Mouse (Mus musculus) heart, postnatal 0 days (tissue): ENCODE results near the gene Eif5. TPM values are rescaled to one million over a fixed set of nuclear protein-coding genes. Genes with fewer than 3 reads are reported as not detected.

Experiments
- ATAC-seq: fragments of 200-750 bp; cut with Nextera tagmentation; 2 replicates; pipeline ENCODE4 v1.8.0; 2017; ENCODE audit warnings: low read depth, moderate number of reproducible peaks, moderate library complexity; ENCODE audit not compliant: insufficient read depth
- DNase-seq: peaks from one replicate; pipeline ENCODE4 v3.0.0-alpha.2; 2016; ENCODE audit warnings: low spot score
- H3K27ac ChIP-seq: fragments of 300-500 bp; sonication (generic); 2 replicates; pipeline ENCODE4 v1.5.1; 2014; ENCODE audit warnings: low read depth, mild to moderate bottlenecking
- H3K27me3 ChIP-seq: fragments of 300-500 bp; sonication (generic); 2 replicates; pipeline ENCODE4 v1.6.1; 2014; ENCODE audit warnings: low read length, mixed read lengths; ENCODE audit not compliant: control insufficient read depth, insufficient read depth
- H3K36me3 ChIP-seq: fragments of 300-500 bp; sonication (generic); replicated peaks from 2 replicates; pipeline ENCODE4 v1.6.1; 2014; ENCODE audit warnings: low read length, mixed read lengths; ENCODE audit not compliant: control insufficient read depth, insufficient read depth
- H3K4me1 ChIP-seq: fragments of 300-500 bp; sonication (generic); 2 replicates; pipeline ENCODE4 v1.6.1; 2014; ENCODE audit warnings: antibody characterized with exemption; ENCODE audit not compliant: control insufficient read depth, insufficient read depth
- H3K4me2 ChIP-seq: fragments of 300-500 bp; sonication (generic); 2 replicates; pipeline ENCODE4 v1.6.1; 2014; ENCODE audit warnings: low read depth, mild to moderate bottlenecking, low read length, moderate library complexity
- H3K4me3 ChIP-seq: fragments of 300-500 bp; sonication (generic); 2 replicates; pipeline ENCODE4 v1.5.1; 2014; ENCODE audit warnings: low read depth, low read length
- H3K9ac ChIP-seq: fragments of 300-500 bp; sonication (generic); replicated peaks from 2 replicates; pipeline ENCODE4 v1.6.1; 2014; ENCODE audit warnings: low read depth, low read length, mixed read lengths
- H3K9me3 ChIP-seq: fragments of 300-500 bp; sonication (generic); replicated peaks from 2 replicates; pipeline ENCODE4 v1.6.1; 2016; ENCODE audit warnings: low read length; ENCODE audit not compliant: control insufficient read depth
- CTCF ChIP-seq: IDR thresholded peaks from 2 replicates; pipeline ENCODE4 v1.5.1; 2016; ENCODE audit warnings: antibody characterized with exemption, control low read depth, low read depth
- EP300 ChIP-seq: IDR thresholded peaks from 2 replicates; pipeline ENCODE4 v1.6.1; 2016; ENCODE audit warnings: antibody characterized with exemption, low read depth
- WGBS: fragments of 180-500 bp; shearing (Covaris S2); extraction: QIAGEN DNeasy Blood & Tissue Kit; methylation state at CpG from one replicate; pipeline ENCODE4 v1.1.7; 2014; 5-methylcytosine and 5-hydroxymethylcytosine counted together
- polyA plus RNA-seq: library from polyadenylated mRNA; unstranded; fragments of >200 nt; fragmentation: Nextera tagmentation; extraction: Ambion mirVana; gene quantifications from 2 replicates; pipeline ENCODE4 v1.2.1, GENCODE M21; 2015
- total RNA-seq: library from RNA; depleted of rRNA; stranded (reverse); fragments of >200 nt; gene quantifications from 2 replicates; pipeline ENCODE4 v1.2.3, GENCODE M21; 2014; ENCODE audit warnings: low replicate concordance

The Eif5 gene
- total and polyA plus RNA-seq, 2 experiments from 2014 or later, result 153 to 361 TPM

DNA sequence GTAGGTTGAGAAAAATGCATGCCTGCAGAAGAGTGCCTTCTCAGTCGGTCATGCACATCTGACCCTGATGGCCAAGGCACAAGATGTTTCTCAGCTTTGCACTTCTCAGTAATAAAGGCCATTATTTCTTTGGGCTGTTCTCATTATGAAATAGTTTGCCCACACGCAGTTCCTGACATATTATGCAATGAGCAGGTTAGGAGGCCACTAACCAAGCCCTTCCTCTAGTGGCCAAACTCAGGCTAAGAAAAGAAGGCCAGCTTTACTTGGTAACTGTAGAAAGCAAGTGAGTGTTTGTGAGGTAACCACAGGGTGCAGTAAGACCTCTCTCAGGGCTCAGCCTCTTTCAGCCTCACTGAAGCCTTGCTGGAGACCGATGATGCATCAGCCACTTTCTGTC lies 12.9 kb upstream of the Eif5 start:
- Histone ChIP-seq H3K4me3 (no peak overlapping the region), H3K9ac (no peak overlapping the region), H3K27me3 (0 out of 2 replicates have a peak, but pooled peaks cover 3% of the 10 kb centered on the region), H3K4me1 (no peaks in the 10 kb centered on the region), H3K36me3 (no peaks in the 10 kb centered on the region), H3K4me2 (no peak overlapping the region), H3K27ac (no peak overlapping the region), H3K9me3 (no peaks in the 10 kb centered on the region)
- 83% methylated on average over 3 of the region's 3 CpGs for WGBS
- ATAC-seq (no peak), DNase-seq (no peak)
- TF ChIP-seq EP300 (no peak), CTCF (no peak)

- WGBS, result 56% methylated on average over 8 of the region's 8 CpGs
- H3K9me3 ChIP-seq, result no peaks in the 10 kb centered on the region
- H3K27me3 ChIP-seq, result 0 out of 2 replicates have a peak, but pooled peaks cover 3% of the 10 kb centered on the region
- H3K9ac ChIP-seq, result no peak overlapping the region
- H3K27ac ChIP-seq, result no peak overlapping the region
- no peak overlapping the region for H3K4me3 ChIP-seq
- DNase-seq (no peak), ATAC-seq (no peak)
- H3K4me2 ChIP-seq, result no peak overlapping the region
- no peaks in the 10 kb centered on the region for H3K36me3 ChIP-seq
- TF ChIP-seq EP300 (no peak), CTCF (no peak)
- H3K4me1 ChIP-seq, result no peaks in the 10 kb centered on the region
These were observed 10.1 kb upstream of the Eif5 start for GRCm38 (mm10) chr12:111527643-111528281.

DNA sequence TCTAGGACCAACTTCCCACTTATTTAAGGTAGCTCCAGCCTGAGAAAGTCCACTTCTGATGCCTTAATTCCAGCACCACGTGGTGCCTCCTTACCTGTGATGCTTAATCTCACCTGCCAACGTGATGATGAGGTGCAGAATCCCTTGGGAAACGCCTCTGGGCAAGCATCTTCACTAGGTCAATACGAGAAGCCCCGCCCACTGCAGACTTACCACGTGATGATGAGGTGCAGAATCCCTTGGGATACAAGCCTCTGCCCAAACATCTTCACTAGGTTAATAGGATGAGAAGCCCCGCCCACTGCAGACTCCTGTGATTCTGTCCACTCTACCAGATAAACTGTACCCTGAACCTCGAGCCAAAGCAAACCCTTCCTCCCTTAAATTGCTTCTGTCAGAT lies 8.6 kb upstream of the Eif5 start:
- no peak overlapping the region for H3K9ac ChIP-seq
- no peaks in the 10 kb centered on the region for H3K27me3 ChIP-seq
- WGBS, result 17% methylated on average over 8 of the region's 8 CpGs
- H3K4me1 ChIP-seq, result no peaks in the 10 kb centered on the region
- H3K36me3 ChIP-seq, result no peaks in the 10 kb centered on the region
- H3K4me3 ChIP-seq, result no peak overlapping the region
- no peak for ATAC-seq
- DNase-seq, result no peak
- H3K27ac ChIP-seq, result no peak overlapping the region
- no peak overlapping the region for H3K4me2 ChIP-seq
- TF ChIP-seq EP300, result no peak
- no peak for TF ChIP-seq CTCF
- no peaks in the 10 kb centered on the region for H3K9me3 ChIP-seq

DNA sequence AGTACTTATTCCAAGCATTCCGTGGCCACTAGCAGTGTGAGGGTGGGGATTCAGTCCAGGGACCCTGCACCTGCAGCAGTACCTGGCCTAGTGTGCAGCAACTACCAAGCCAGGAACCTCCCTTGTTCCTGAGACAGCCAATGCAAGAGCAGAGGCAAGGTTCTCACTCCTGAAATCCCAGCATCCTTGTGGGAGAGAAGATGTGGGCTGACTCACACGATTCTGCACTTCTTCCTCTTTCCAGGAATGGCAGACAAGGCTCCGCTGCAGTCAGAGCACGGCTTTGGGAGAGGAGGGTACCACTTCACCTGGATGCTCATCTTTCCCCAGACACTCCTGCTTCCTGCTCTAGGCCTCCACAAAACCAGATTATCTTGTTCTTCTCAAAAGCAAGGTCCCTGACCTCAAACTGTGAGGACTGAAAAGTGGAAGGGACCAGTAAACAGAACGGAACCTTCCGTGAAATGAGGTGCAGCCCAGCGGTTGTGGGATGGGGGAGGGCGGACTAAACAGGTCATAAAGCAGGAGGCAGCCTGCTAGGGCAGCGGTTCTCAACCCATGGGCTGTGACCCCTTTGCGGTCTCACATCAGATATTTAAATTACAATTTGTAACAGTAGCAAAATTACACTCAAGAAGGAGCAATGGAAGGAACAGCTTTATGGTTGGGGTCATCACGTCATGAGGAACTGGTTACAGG lies 4.6 kb upstream of the Eif5 start:
- Histone ChIP-seq H3K4me3 (no peak overlapping the region), H3K27me3 (no peaks in the 10 kb centered on the region), H3K4me2 (no peak overlapping the region), H3K27ac (no peak overlapping the region), H3K4me1 (peaks cover 18% of the 10 kb centered on the region), H3K9me3 (no peaks in the 10 kb centered on the region), H3K9ac (no peak overlapping the region), H3K36me3 (no peaks in the 10 kb centered on the region)
- DNase-seq, result no peak
- 67% methylated on average over 11 of the region's 11 CpGs for WGBS
- TF ChIP-seq CTCF, result no peak
- no peak for ATAC-seq

DNA sequence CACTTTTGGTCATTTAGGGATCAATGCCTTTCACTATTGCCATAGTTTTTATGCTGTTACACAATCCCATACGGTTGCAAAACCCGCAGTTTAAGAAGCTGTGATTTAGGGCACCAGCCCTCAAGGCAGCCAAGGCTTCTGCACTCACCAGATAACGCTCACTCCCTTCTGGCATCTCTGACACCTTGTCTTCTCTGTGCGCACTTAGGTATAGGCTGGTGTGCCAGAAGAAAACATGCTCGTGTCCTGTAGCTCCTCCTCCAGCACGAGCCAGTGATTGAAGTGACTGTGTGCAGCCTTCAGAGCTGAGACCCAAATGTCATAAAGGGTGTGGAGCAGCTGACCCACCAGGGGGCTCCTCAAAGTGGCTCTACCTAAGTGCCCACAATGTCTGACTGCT lies 2.5 kb upstream of the Eif5 start:
- DNase-seq, result no peak
- Histone ChIP-seq H3K4me2 (no peak overlapping the region; the same call in 1 of the 2 replicates), H3K27ac (peak overlapping the region; percentile 50), H3K9me3 (no peaks in the 10 kb centered on the region), H3K36me3 (peaks cover 9% of the 10 kb centered on the region), H3K4me3 (no peak overlapping the region), H3K4me1 (peaks cover 22% of the 10 kb centered on the region), H3K9ac (no peak overlapping the region; the same call in 1 of the 2 replicates), H3K27me3 (no peaks in the 10 kb centered on the region)
- TF ChIP-seq EP300, result no peak
- TF ChIP-seq CTCF, result no peak
- WGBS, result 30% methylated on average over 6 of the region's 6 CpGs
- no peak for ATAC-seq
